Mouse (Mus musculus) intestine, postnatal 0 days (tissue): Measurements from ENCODE around the gene Tm6sf2. TPM values are rescaled to one million over a fixed set of nuclear protein-coding genes. Genes with fewer than 3 reads are reported as not detected.

Source experiments
- ATAC-seq: fragments of 200-750 bp; cut with Nextera tagmentation; 2 replicates; pipeline ENCODE4 v1.8.0; 2017; ENCODE audit warnings: mild to moderate bottlenecking, moderate TSS enrichment, moderate library complexity
- H3K27ac ChIP-seq: fragments of 300-500 bp; sonication (generic); 2 replicates; pipeline ENCODE4 v1.5.1; 2014; ENCODE audit warnings: mild to moderate bottlenecking, low read depth, low read length, moderate library complexity
- H3K27me3 ChIP-seq: fragments of 300-500 bp; sonication (generic); replicated peaks from 2 replicates; pipeline ENCODE4 v1.6.1; 2014; ENCODE audit warnings: low read length, mixed read lengths; ENCODE audit not compliant: control insufficient read depth, insufficient read depth
- H3K36me3 ChIP-seq: fragments of 300-500 bp; sonication (generic); 2 replicates; pipeline ENCODE4 v1.6.1; 2014; ENCODE audit warnings: mild to moderate bottlenecking, moderate library complexity; ENCODE audit not compliant: control insufficient read depth, insufficient read depth
- H3K4me1 ChIP-seq: fragments of 300-500 bp; sonication (generic); replicated peaks from 2 replicates; pipeline ENCODE4 v1.6.1; 2014; ENCODE audit warnings: antibody characterized with exemption, low read length, mixed read lengths; ENCODE audit not compliant: control insufficient read depth, insufficient read depth
- H3K4me2 ChIP-seq: fragments of 300-500 bp; sonication (generic); replicated peaks from 2 replicates; pipeline ENCODE4 v1.6.1; 2014; ENCODE audit warnings: low read depth, mild to moderate bottlenecking, moderate library complexity
- H3K4me3 ChIP-seq: fragments of 300-500 bp; sonication (generic); 2 replicates; pipeline ENCODE4 v1.5.1; 2014; ENCODE audit warnings: low read depth, low read length
- H3K9ac ChIP-seq: fragments of 300-500 bp; sonication (generic); 2 replicates; pipeline ENCODE4 v1.6.1; 2014; ENCODE audit warnings: mild to moderate bottlenecking, low read depth, low read length
- H3K9me3 ChIP-seq: fragments of 300-500 bp; sonication (generic); 2 replicates; pipeline ENCODE4 v1.6.1; 2016; ENCODE audit warnings: mixed run types; ENCODE audit not compliant: control insufficient read depth
- CTCF ChIP-seq: sonication (generic); IDR thresholded peaks from 2 replicates; pipeline ENCODE4 v1.5.1; 2016; ENCODE audit warnings: low read depth, mild to moderate bottlenecking, control low read depth, antibody characterized with exemption, moderate library complexity
- WGBS: fragments of 180-500 bp; shearing (Covaris S2); extraction: QIAGEN DNeasy Blood & Tissue Kit; methylation state at CpG from one replicate; pipeline ENCODE4 v1.1.7; 2014; 5-methylcytosine and 5-hydroxymethylcytosine counted together
- polyA plus RNA-seq: library from polyadenylated mRNA; unstranded; fragments of >200 nt; fragmentation: Nextera tagmentation; extraction: Ambion mirVana; gene quantifications from 2 replicates; pipeline ENCODE4 v1.2.1, GENCODE M21; 2015

The Tm6sf2 gene
- polyA plus RNA-seq, 1 experiment from 2014 or later: 305 TPM

GRCm38 (mm10) chr8:70073120-70073519 is 396 bp downstream of the Tm6sf2 start:
- Histone ChIP-seq H3K27me3 (no peaks in the 10 kb centered on the region), H3K4me1 (no peaks in the 10 kb centered on the region), H3K4me3 (peak overlapping the region; percentile 38), H3K9me3 (no peaks in the 10 kb centered on the region), H3K9ac (peak overlapping the region; percentile 58), H3K27ac (peak overlapping the region; percentile 93), H3K36me3 (peaks cover 49% of the 10 kb centered on the region), H3K4me2 (peak overlapping the region; percentile 71)
- WGBS: 43% methylated on average over 8 of the region's 8 CpGs
- peak; percentile 58 for ATAC-seq
- no peak for TF ChIP-seq CTCF

DNA sequence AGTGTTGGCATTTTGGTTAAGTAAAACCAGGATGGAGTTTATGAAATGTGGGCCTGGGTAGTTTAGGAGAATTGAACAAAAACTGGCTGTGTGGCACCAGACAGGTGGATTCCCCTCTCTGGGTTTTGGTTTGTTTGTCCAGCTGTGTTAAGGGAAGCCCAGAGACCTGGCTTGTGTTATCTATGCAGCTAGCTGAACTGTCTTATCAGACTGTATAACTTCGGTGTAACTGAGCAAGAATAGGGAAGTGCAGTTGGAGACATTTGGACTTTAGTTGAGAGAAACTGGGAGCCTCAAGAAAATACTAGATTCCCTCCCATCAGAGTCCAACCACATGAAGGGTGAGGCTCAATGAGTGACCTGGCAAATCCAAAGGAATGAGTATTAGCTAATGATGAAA is 958 bp downstream of the Tm6sf2 start:
- no peaks in the 10 kb centered on the region for H3K4me1 ChIP-seq
- H3K9ac ChIP-seq: no peak overlapping the region
- ATAC-seq: peak; percentile 46
- 49% methylated on average over 1 of the region's 1 CpGs for WGBS
- peak overlapping the region; percentile 38 for H3K4me3 ChIP-seq
- H3K4me2 ChIP-seq: peak overlapping the region; percentile 71
- no peak for TF ChIP-seq CTCF
- peaks cover 49% of the 10 kb centered on the region for H3K36me3 ChIP-seq
- no peaks in the 10 kb centered on the region for H3K9me3 ChIP-seq
- no peaks in the 10 kb centered on the region for H3K27me3 ChIP-seq
- peak overlapping the region; percentile 93 for H3K27ac ChIP-seq

DNA sequence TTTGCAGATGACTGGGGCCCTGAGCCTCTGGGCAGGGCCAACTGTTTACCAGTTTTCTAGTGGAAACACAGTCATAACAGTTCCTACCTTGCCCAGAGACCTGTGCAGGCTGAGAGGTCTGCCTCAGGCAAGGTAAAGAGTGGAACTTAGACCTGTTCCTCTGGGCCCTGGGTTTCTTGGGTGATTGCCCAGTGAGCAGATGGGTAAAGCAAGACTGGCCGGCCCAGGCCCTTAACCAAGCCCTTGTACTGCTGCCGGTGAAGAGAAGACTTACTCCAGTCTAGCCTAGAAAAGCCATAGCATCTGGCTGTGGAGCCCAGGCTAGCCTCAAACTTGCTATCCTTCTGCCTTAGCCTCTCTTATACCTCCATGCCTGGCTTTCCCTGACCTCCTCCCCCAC is 9.3 kb downstream of the Tm6sf2 start:
- Histone ChIP-seq H3K9me3 (no peaks in the 10 kb centered on the region), H3K27ac (no peak overlapping the region), H3K4me2 (no peak overlapping the region), H3K27me3 (peaks cover 52% of the 10 kb centered on the region), H3K4me3 (no peak overlapping the region), H3K36me3 (peaks cover 22% of the 10 kb centered on the region), H3K9ac (no peak overlapping the region), H3K4me1 (no peaks in the 10 kb centered on the region)
- 83% methylated on average over 2 of the region's 2 CpGs for WGBS
- TF ChIP-seq CTCF: no peak
- ATAC-seq: no peak

- Histone ChIP-seq H3K9ac (no peak within 1 kb of the TSS), H3K36me3 (peaks cover 11% of the 10 kb centered on the region; the same call in 1 of the 2 replicates), H3K27me3 (peaks cover 65% of the 10 kb centered on the region), H3K27ac (no peak within 1 kb of the TSS), H3K4me3 (peak within 1 kb of the TSS; percentile 46), H3K9me3 (no peaks in the 10 kb centered on the region), H3K4me2 (peak within 1 kb of the TSS; percentile 71), H3K4me1 (no peaks in the 10 kb centered on the region)
- WGBS: 0% methylated on average over 19 of the region's 26 CpGs
- ATAC-seq: no peak
- TF ChIP-seq CTCF: peak; percentile 9; the same call in 1 of the 2 replicates
Observed at GRCm38 (mm10) chr8:70083285-70083684, 10.6 kb downstream of the Tm6sf2 start, which contains the start of gene Hapln4. Hapln4 (plus strand) TSS chr8:70083457.

GRCm38 (mm10) chr8:70084191-70085065 is 11.7 kb downstream of the Tm6sf2 start:
- no peak for ATAC-seq
- H3K27ac ChIP-seq: no peak overlapping the region
- peaks cover 2% of the 10 kb centered on the region; the same call in 1 of the 2 replicates for H3K36me3 ChIP-seq
- TF ChIP-seq CTCF: no peak; the same call in 1 of the 2 replicates
- H3K27me3 ChIP-seq: peaks cover 76% of the 10 kb centered on the region
- peak overlapping the region; percentile 46 for H3K4me3 ChIP-seq
- H3K9me3 ChIP-seq: no peaks in the 10 kb centered on the region
- WGBS: 2% methylated on average over 61 of the region's 71 CpGs
- no peaks in the 10 kb centered on the region for H3K4me1 ChIP-seq
- peak overlapping the region; percentile 71 for H3K4me2 ChIP-seq
- no peak overlapping the region for H3K9ac ChIP-seq

DNA sequence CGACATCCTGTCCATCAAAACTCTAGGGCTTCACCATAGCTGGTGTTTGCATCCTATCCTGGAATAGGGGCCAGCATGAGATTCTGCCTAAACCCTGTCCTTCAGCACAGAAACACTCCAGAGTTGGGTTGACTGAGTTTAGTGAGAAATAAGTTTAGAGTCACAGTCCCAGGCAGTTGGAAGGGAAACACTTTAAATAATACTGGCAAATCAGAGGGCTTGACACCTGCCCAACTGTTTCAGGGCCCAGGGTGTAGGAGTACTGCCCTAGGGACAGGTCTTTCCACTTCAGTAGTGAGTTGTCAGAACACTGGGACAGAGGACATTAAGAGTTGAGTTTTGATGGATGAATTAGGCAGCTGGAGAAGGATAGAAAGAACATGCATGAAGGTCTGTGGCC is 13.4 kb downstream of the Tm6sf2 start:
- peaks cover 90% of the 10 kb centered on the region for H3K27me3 ChIP-seq
- H3K36me3 ChIP-seq: no peaks in the 10 kb centered on the region
- TF ChIP-seq CTCF: no peak
- H3K4me1 ChIP-seq: no peaks in the 10 kb centered on the region
- H3K9ac ChIP-seq: no peak overlapping the region
- H3K27ac ChIP-seq: no peak overlapping the region
- no peak overlapping the region for H3K4me2 ChIP-seq
- WGBS: 42% methylated on average over 1 of the region's 1 CpGs
- H3K9me3 ChIP-seq: no peaks in the 10 kb centered on the region
- ATAC-seq: no peak
- H3K4me3 ChIP-seq: no peak overlapping the region
